Mouse (Mus musculus) liver, postnatal 0 days (tissue): ENCODE measurements around the gene D430041D05Rik.

Experiments
- CTCF ChIP-seq: sonication (generic); IDR thresholded peaks from 2 replicates; pipeline ENCODE4 v1.5.1; 2016; ENCODE audit warnings: antibody characterized with exemption, low read depth
- EP300 ChIP-seq: IDR thresholded peaks from 2 replicates; pipeline ENCODE4 v1.6.1; 2016; ENCODE audit warnings: antibody characterized with exemption, low read depth, mild to moderate bottlenecking

GRCm38 (mm10) chr2:104256585-104256984 is 154.2 kb downstream of the D430041D05Rik start:
- no peak for TF ChIP-seq CTCF
- no peak for TF ChIP-seq EP300
